In genomic region chr4:109981083-109981870, GRCm38 (mm10) we compare ENCODE assay signal across 9 mouse cellular contexts. TPM values are rescaled to one million over a fixed set of nuclear protein-coding genes. Genes with fewer than 3 reads are reported as not detected.
A peak's percentile ranks its signal among the peaks of the same experiment; 100 is the strongest.
DNase-seq lines count a peak whose midpoint lies in the region; ATAC-seq and TF ChIP-seq lines count a peak whose summit lies in the region.
"Had no signal": no experiment of that assay in that cellular context is flagged by ENCODE, and none has a peak within 500 bp of the region (broad histone marks: within the 10 kb centered on the region; RNA-seq: fewer than 3 reads in every experiment).

No protein-coding gene starts in this region.

- H3K4me2 ChIP-seq in lung, embryonic 15.5 days = peak overlapping the region; percentile 66
- peak overlapping the region; percentile 60 for H3K4me2 ChIP-seq in intestine, postnatal 0 days (replicated peaks; ENCODE audit: low read depth)
- no peak overlapping the region for H3K4me2 ChIP-seq in stomach, embryonic 14.5 days (replicated peaks; ENCODE audit: low read depth, low read length)

- H3K4me3 ChIP-seq in lung, embryonic 15.5 days = peak overlapping the region; percentile 38
- H3K4me3 ChIP-seq in forebrain, embryonic 10.5 days = peak overlapping the region; percentile 85
- peak overlapping the region; percentile 35 for H3K4me3 ChIP-seq in intestine, postnatal 0 days (ENCODE audit: low read depth, low read length)
- H3K4me3 ChIP-seq in stomach, embryonic 14.5 days (ENCODE audit: low read depth, low read length) = peak overlapping the region; percentile 24; the same call in 1 of the 2 replicates

- H3K9me3 ChIP-seq in lung, embryonic 15.5 days = no peaks in the 10 kb centered on the region
- no peaks in the 10 kb centered on the region for H3K9me3 ChIP-seq in forebrain, embryonic 10.5 days
- no peaks in the 10 kb centered on the region for H3K9me3 ChIP-seq in intestine, postnatal 0 days (ENCODE audit: control insufficient read depth)
- no peaks in the 10 kb centered on the region for H3K9me3 ChIP-seq in stomach, embryonic 14.5 days (ENCODE audit: control insufficient read depth, low read depth, low read length)

- no peak for TF ChIP-seq CTCF in intestine, postnatal 0 days (IDR thresholded peaks at IDR 0.05; ENCODE audit: low read depth)

- H3K36me3 ChIP-seq in lung, embryonic 15.5 days = no peaks in the 10 kb centered on the region
- peaks cover 42% of the 10 kb centered on the region for H3K36me3 ChIP-seq in forebrain, embryonic 10.5 days (replicated peaks)
- no peaks in the 10 kb centered on the region for H3K36me3 ChIP-seq in intestine, postnatal 0 days (ENCODE audit: control insufficient read depth, insufficient read depth)
- no peaks in the 10 kb centered on the region for H3K36me3 ChIP-seq in stomach, embryonic 14.5 days (ENCODE audit: control insufficient read depth, insufficient read depth, low read length)

- H3K4me1 ChIP-seq in lung, embryonic 15.5 days = peaks cover 47% of the 10 kb centered on the region
- H3K4me1 ChIP-seq in forebrain, embryonic 10.5 days = peaks cover 73% of the 10 kb centered on the region
- no peaks in the 10 kb centered on the region for H3K4me1 ChIP-seq in intestine, postnatal 0 days (replicated peaks; ENCODE audit: control insufficient read depth, insufficient read depth, low read length)
- peaks cover 9% of the 10 kb centered on the region for H3K4me1 ChIP-seq in stomach, embryonic 14.5 days (ENCODE audit: control insufficient read depth, insufficient read depth, low read length)

- H3K27ac ChIP-seq in lung, embryonic 15.5 days = no peak overlapping the region
- H3K27ac ChIP-seq in forebrain, embryonic 10.5 days = peak overlapping the region; percentile 98
- H3K27ac ChIP-seq in intestine, postnatal 0 days (ENCODE audit: low read depth, low read length) = no peak overlapping the region
- H3K27ac ChIP-seq in stomach, embryonic 14.5 days (ENCODE audit: low read length) = no peak overlapping the region
- H3K27ac ChIP-seq: heart, adult 2 months had no signal

- no peak for ATAC-seq in lung, embryonic 15.5 days (ENCODE audit: borderline replicate concordance, extremely low read depth, low FRiP score, low TSS enrichment)
- no peak for ATAC-seq in intestine, postnatal 0 days
- no peak for ATAC-seq in stomach, embryonic 14.5 days (ENCODE audit: insufficient number of reproducible peaks, insufficient read depth, low FRiP score, low read depth)
- ATAC-seq in cerebellum, adult (ENCODE audit: insufficient number of reproducible peaks, low FRiP score, low TSS enrichment) = no peak

- H3K9ac ChIP-seq in lung, embryonic 15.5 days = no peak overlapping the region
- no peak overlapping the region for H3K9ac ChIP-seq in intestine, postnatal 0 days (ENCODE audit: low read depth, low read length)
- H3K9ac ChIP-seq in stomach, embryonic 14.5 days (replicated peaks; ENCODE audit: low read depth, low read length) = no peak overlapping the region

- no peak for DNase-seq in lung, postnatal 10 days
- peak; percentile 48 for DNase-seq in forebrain, embryonic 10.5 days (ENCODE audit: extremely low spot score, low spot score)
- no peak for DNase-seq in ovary, adult 18-20 months (ENCODE audit: low spot score)
- DNase-seq: adrenal gland, adult 8-10 months had no signal

- 4% methylated on average over 35 of the region's 37 CpGs for WGBS in lung, embryonic 15.5 days
- WGBS in forebrain, embryonic 10.5 days = 1% methylated on average over 36 of the region's 37 CpGs
- 3% methylated on average over 36 of the region's 37 CpGs for WGBS in intestine, postnatal 0 days
- 2% methylated on average over 37 of the region's 37 CpGs for WGBS in stomach, embryonic 14.5 days

- H3K27me3 ChIP-seq in lung, embryonic 15.5 days = peaks cover 100% of the 10 kb centered on the region
- peaks cover 100% of the 10 kb centered on the region for H3K27me3 ChIP-seq in forebrain, embryonic 10.5 days (ENCODE audit: poor library complexity, severe bottlenecking)
- H3K27me3 ChIP-seq in intestine, postnatal 0 days (replicated peaks; ENCODE audit: control insufficient read depth, insufficient read depth, low read length) = peaks cover 98% of the 10 kb centered on the region
- peaks cover 88% of the 10 kb centered on the region for H3K27me3 ChIP-seq in stomach, embryonic 14.5 days (ENCODE audit: control insufficient read depth, insufficient read depth, low read length)

RNA-seq across cellular contexts. Expression of gene Dmrta2, which starts 3.4 kb away (rescaled TPM):
- polyA plus RNA-seq in lung, embryonic 15.5 days (2015; fragmentation: Nextera tagmentation; extraction: Ambion mirVana) = 0.09 and 0.14 TPM in 2 replicates
- 5.6 and 7.0 TPM in 2 replicates for polyA plus RNA-seq in forebrain, embryonic 10.5 days (2016; fragmentation: Nextera tagmentation; extraction: Ambion mirVana)
- polyA plus RNA-seq in intestine, postnatal 0 days (2015; fragmentation: Nextera tagmentation; extraction: Ambion mirVana) = not detected in 2 replicates
- 0.16 TPM in 1 of 2 replicates, not detected in the other for polyA plus RNA-seq in stomach, embryonic 14.5 days (2014; fragmentation: Nextera tagmentation; extraction: Ambion mirVana)

Comparison
In these comparisons a context has a peak if more than half of its experiments do, and no peak if none do; other contexts are left out.
1. H3K4me3 ChIP-seq: peak in every context shown above with its lines; median percentile 85 in forebrain, embryonic 10.5 days; 38 in lung, embryonic 15.5 days; 35 in intestine, postnatal 0 days; 24 in stomach, embryonic 14.5 days.